Mouse (Mus musculus): ENCODE results near the gene Scn8a.

DNA sequence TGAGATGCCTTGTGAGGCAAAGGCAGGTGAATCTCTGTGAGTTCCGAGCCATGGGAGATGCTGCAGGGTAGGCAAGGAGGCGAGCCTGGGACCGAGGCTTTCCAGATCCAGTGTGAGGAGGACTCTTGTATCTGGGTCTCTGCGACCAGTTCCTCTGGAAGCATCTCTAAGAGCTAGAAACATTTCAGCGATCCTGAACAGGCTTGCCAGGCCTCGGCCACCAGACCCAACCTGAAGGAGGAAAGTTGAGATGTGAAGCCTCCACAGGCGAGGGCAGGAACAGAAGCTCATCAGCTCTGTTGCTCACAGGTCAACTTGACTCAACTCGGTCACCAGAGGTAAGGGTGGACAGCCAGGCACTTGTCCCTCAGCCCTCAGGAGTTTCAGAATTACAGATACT is 221.9 kb downstream of the Scn8a start:
- TF ChIP-seq CTCF (conservative IDR thresholded peaks at IDR 0.05; ENCODE audit: low read length) (no peak), NANOG (IDR thresholded peaks at IDR 0.05; ENCODE audit: borderline replicate concordance, low read length) (no peak), POU5F1 (IDR thresholded peaks at IDR 0.05; ENCODE audit: borderline replicate concordance, low read length) (no peak)
